Mouse (Mus musculus) liver, embryonic 14.5 days (tissue): ENCODE measurements around the gene Inafm1. TPM values are rescaled to one million over a fixed set of nuclear protein-coding genes. Genes with fewer than 3 reads are reported as not detected.

Experiments used
- ATAC-seq: fragments of 200-750 bp; cut with Nextera tagmentation; 2 replicates; pipeline ENCODE4 v1.8.0; 2017; ENCODE audit warnings: moderate number of reproducible peaks, mild to moderate bottlenecking, moderate library complexity; ENCODE audit not compliant: insufficient read depth
- DNase-seq, 3 experiments: peaks; one replicate each; pipeline ENCODE4 v3.0.0-alpha.2; 2012 to 2013; ENCODE audit warnings: low read depth in 3 of 3, low spot score in 3 of 3
- H3K27ac ChIP-seq: fragments of 300-500 bp; sonication (generic); 2 replicates; pipeline ENCODE4 v1.5.1; 2014; ENCODE audit warnings: moderate library complexity, mild to moderate bottlenecking, control low read depth, inconsistent platforms
- H3K27me3 ChIP-seq: fragments of 300-500 bp; sonication (generic); 2 replicates; pipeline ENCODE4 v1.6.1; 2014; ENCODE audit warnings: mild to moderate bottlenecking, low read length, moderate library complexity; ENCODE audit not compliant: control insufficient read depth, insufficient read depth
- H3K36me3 ChIP-seq: fragments of 300-500 bp; sonication (generic); replicated peaks from 2 replicates; pipeline ENCODE4 v1.6.1; 2014; ENCODE audit warnings: low read depth; ENCODE audit not compliant: control insufficient read depth, insufficient read depth
- H3K4me1 ChIP-seq, 2 experiments: fragments of 200-500 bp in 1 of 2; fragments of 300-500 bp in 1 of 2; sonication (generic) in 1 of 2; replicated peaks; 2 replicates each; pipeline ENCODE4 v1.6.1; 2012 to 2014; ENCODE audit warnings: antibody characterized with exemption in 1 of 2, inconsistent platforms in 1 of 2, low read length in 1 of 2; ENCODE audit not compliant: control insufficient read depth in 2 of 2, insufficient read depth in 2 of 2
- H3K4me2 ChIP-seq: fragments of 300-500 bp; sonication (generic); 2 replicates; pipeline ENCODE4 v1.6.1; 2014; ENCODE audit warnings: low read depth, mild to moderate bottlenecking, control low read depth, moderate library complexity
- H3K4me3 ChIP-seq, 2 experiments: fragments of 200-500 bp in 1 of 2; fragments of 300-500 bp in 1 of 2; sonication (generic) in 1 of 2; 2 replicates each; pipeline ENCODE4 v1.5.1; 2012 to 2014; ENCODE audit warnings: low read depth in 2 of 2, low read length in 2 of 2, mild to moderate bottlenecking in 2 of 2, control low read depth in 1 of 2, inconsistent platforms in 1 of 2, moderate library complexity in 1 of 2; ENCODE audit not compliant: insufficient read depth in 1 of 2
- H3K9ac ChIP-seq: fragments of 300-500 bp; sonication (generic); replicated peaks from 2 replicates; pipeline ENCODE4 v1.6.1; 2014; ENCODE audit warnings: mild to moderate bottlenecking, control low read depth, moderate library complexity
- H3K9me3 ChIP-seq: fragments of 300-500 bp; sonication (generic); 2 replicates; pipeline ENCODE4 v1.6.1; 2016; ENCODE audit warnings: low read length, mixed read lengths; ENCODE audit not compliant: control insufficient read depth
- CTCF ChIP-seq: IDR thresholded peaks from 2 replicates; pipeline ENCODE4 v1.5.1; 2016; ENCODE audit warnings: antibody characterized with exemption, low read depth, control low read depth
- EP300 ChIP-seq: IDR thresholded peaks from 2 replicates; pipeline ENCODE4 v1.6.1; 2016; ENCODE audit warnings: antibody characterized with exemption, low read depth
- WGBS: fragments of 180-500 bp; shearing (Covaris S2); extraction: QIAGEN DNeasy Blood & Tissue Kit; methylation state at CpG from one replicate; pipeline ENCODE4 v1.1.7; 2014; ENCODE audit not compliant: insufficient replicate concordance; 5-methylcytosine and 5-hydroxymethylcytosine counted together
- polyA plus RNA-seq, 2 experiments: library from polyadenylated mRNA; depleted of rRNA in 1 of 2; stranded (reverse) in 1 of 2; unstranded in 1 of 2; fragments of >200 nt; fragmentation: Nextera tagmentation in 1 of 2; extraction: Ambion mirVana in 1 of 2; gene quantifications; 2 replicates each; pipeline versions ENCODE4 v1.2.1 to v1.2.3; 2012 to 2014

Inafm1 gene
- polyA plus RNA-seq, 2 experiments: 3.5 to 7.9 TPM

- ATAC-seq (peak; percentile 42), DNase-seq (peak in 1 of 3 experiments; percentile 79)
- no peak for TF ChIP-seq CTCF
- TF ChIP-seq EP300: no peak
- Histone ChIP-seq H3K4me2 (peak overlapping the region; percentile 79), H3K9me3 (no peaks in the 10 kb centered on the region), H3K9ac (peak overlapping the region; percentile 69), H3K27me3 (peaks cover 8% of the 10 kb centered on the region), H3K27ac (peak overlapping the region; percentile 92), H3K4me3 (peak overlapping the region; percentile 40 to 54), H3K36me3 (no peaks in the 10 kb centered on the region), H3K4me1 (peaks cover 15 to 21% of the 10 kb centered on the region in 2 experiments)
- 8% methylated on average over 4 of the region's 4 CpGs for WGBS
These were observed 20.9 kb upstream of the Inafm1 start for GRCm38 (mm10) chr7:16294346-16294745.

GRCm38 (mm10) chr7:16287791-16288190 lies 14.4 kb upstream of the Inafm1 start:
- H3K4me3 ChIP-seq: no peak overlapping the region
- H3K36me3 ChIP-seq: peaks cover 13% of the 10 kb centered on the region
- H3K27ac ChIP-seq: no peak overlapping the region
- H3K9me3 ChIP-seq: no peaks in the 10 kb centered on the region
- TF ChIP-seq CTCF (no peak), EP300 (no peak)
- H3K9ac ChIP-seq: no peak overlapping the region
- WGBS: 41% methylated on average over 1 of the region's 1 CpGs
- H3K4me1 ChIP-seq: peaks cover 9 to 15% of the 10 kb centered on the region in 2 experiments
- ATAC-seq (no peak), DNase-seq (no peak)
- no peaks in the 10 kb centered on the region for H3K27me3 ChIP-seq
- no peak overlapping the region for H3K4me2 ChIP-seq

GRCm38 (mm10) chr7:16287016-16287415 lies 13.6 kb upstream of the Inafm1 start:
- TF ChIP-seq CTCF (no peak), EP300 (no peak)
- DNase-seq (no peak), ATAC-seq (no peak)
- H3K4me1 ChIP-seq: peaks cover 9 to 15% of the 10 kb centered on the region in 2 experiments
- no peaks in the 10 kb centered on the region for H3K9me3 ChIP-seq
- H3K4me3 ChIP-seq: peak overlapping the region; percentile 63 to 84; a peak in 3 of 4 replicates
- H3K9ac ChIP-seq: peak overlapping the region; percentile 81
- no peaks in the 10 kb centered on the region for H3K27me3 ChIP-seq
- 62% methylated on average over 2 of the region's 2 CpGs for WGBS
- peak overlapping the region; percentile 81 for H3K4me2 ChIP-seq
- H3K27ac ChIP-seq: peak overlapping the region; percentile 81; the same call in 1 of the 2 replicates
- H3K36me3 ChIP-seq: peaks cover 21% of the 10 kb centered on the region

- no peak for TF ChIP-seq CTCF
- TF ChIP-seq EP300: no peak
- peak within 1 kb of the TSS; percentile 81 for H3K27ac ChIP-seq
- under 1% methylated on average over 70 of the region's 70 CpGs for WGBS
- peak within 1 kb of the TSS; percentile 81 for H3K9ac ChIP-seq
- H3K27me3 ChIP-seq: no peaks in the 10 kb centered on the region
- peak within 1 kb of the TSS; percentile 63 to 84 for H3K4me3 ChIP-seq
- no peaks in the 10 kb centered on the region for H3K9me3 ChIP-seq
- DNase-seq (peak; percentile 94 to 97 (median 96)), ATAC-seq (peak; percentile 86)
- H3K36me3 ChIP-seq: peaks cover 27% of the 10 kb centered on the region
- H3K4me1 ChIP-seq: peaks cover 9 to 15% of the 10 kb centered on the region in 2 experiments
- peak within 1 kb of the TSS; percentile 81 for H3K4me2 ChIP-seq
These were observed 12.9 kb upstream of the Inafm1 start, which contains the start of gene Ccdc9 for GRCm38 (mm10) chr7:16286026-16286961. Gene Ccdc9, minus strand, starts transcription at chr7:16286795.

GRCm38 (mm10) chr7:16285450-16286025 lies 12.1 kb upstream of the Inafm1 start:
- Histone ChIP-seq H3K9me3 (no peaks in the 10 kb centered on the region), H3K4me3 (peak overlapping the region; percentile 63 to 84), H3K4me2 (peak overlapping the region; percentile 81), H3K4me1 (peaks cover 9 to 15% of the 10 kb centered on the region in 2 experiments), H3K9ac (peak overlapping the region; percentile 53), H3K27me3 (no peaks in the 10 kb centered on the region), H3K27ac (peak overlapping the region; percentile 77), H3K36me3 (peaks cover 35% of the 10 kb centered on the region)
- ATAC-seq (peak; percentile 24), DNase-seq (peak; percentile 57 to 62 (median 58))
- 1% methylated on average over 14 of the region's 14 CpGs for WGBS
- TF ChIP-seq EP300: no peak
- no peak for TF ChIP-seq CTCF
